Mouse (Mus musculus) ES-E14 (cell line): ENCODE results near the gene Pm20d1. TPM values are rescaled to one million over a fixed set of nuclear protein-coding genes. Genes with fewer than 3 reads are reported as not detected.

ENCODE experiments used
- DNase-seq: peaks from one replicate; pipeline ENCODE4 v3.0.0-alpha.2; 2013; ENCODE audit warnings: low read depth, low spot score
- H3K27ac ChIP-seq: 2 replicates; pipeline ENCODE4 v1.5.1; 2012; ENCODE audit warnings: low read depth, mild to moderate bottlenecking, low read length, moderate library complexity, mixed read lengths; ENCODE audit not compliant: poor library complexity, insufficient read depth, severe bottlenecking
- H3K36me3 ChIP-seq: 2 replicates; pipeline ENCODE4 v1.6.1; 2012; ENCODE audit warnings: mild to moderate bottlenecking, low read length, moderate library complexity, mixed read lengths; ENCODE audit not compliant: control insufficient read depth, poor library complexity, insufficient read depth, severe bottlenecking
- H3K4me1 ChIP-seq, 2 experiments: fragments of 150-350 bp in 1 of 2; sonication (generic) in 1 of 2; 2 replicates each; pipeline ENCODE4 v1.6.1; 2012; ENCODE audit warnings: low read length in 2 of 2, mild to moderate bottlenecking in 1 of 2, mixed read lengths in 1 of 2; ENCODE audit not compliant: control insufficient read depth in 2 of 2, insufficient read depth in 2 of 2, poor library complexity in 1 of 2
- H3K4me3 ChIP-seq, 2 experiments: fragments of 150-350 bp in 1 of 2; sonication (generic) in 1 of 2; 2 replicates each; pipeline ENCODE4 v1.5.1; 2012; ENCODE audit warnings: low read length in 2 of 2, low read depth in 1 of 2, mild to moderate bottlenecking in 1 of 2, mixed read lengths in 1 of 2; ENCODE audit not compliant: insufficient read depth in 1 of 2, poor library complexity in 1 of 2, severe bottlenecking in 1 of 2
- H3K9ac ChIP-seq: 2 replicates; pipeline ENCODE4 v1.6.1; 2012; ENCODE audit warnings: low read depth, mild to moderate bottlenecking, low read length, mixed read lengths; ENCODE audit not compliant: poor library complexity, insufficient read depth, severe bottlenecking
- H3K9me3 ChIP-seq: fragments of 150-350 bp; sonication (generic); 2 replicates; pipeline ENCODE4 v1.6.1; 2012; ENCODE audit warnings: low read depth, mild to moderate bottlenecking, low read length; ENCODE audit not compliant: control insufficient read depth, insufficient read depth
- CHD2 ChIP-seq: IDR thresholded peaks from 2 replicates; pipeline ENCODE4 v1.6.1; 2014; ENCODE audit warnings: mild to moderate bottlenecking, low read depth, low read length, inconsistent platforms
- HCFC1 ChIP-seq: IDR thresholded peaks from 2 replicates; pipeline ENCODE4 v1.6.1; 2012; ENCODE audit warnings: low read length, inconsistent platforms, borderline replicate concordance; ENCODE audit not compliant: insufficient read depth
- MAFK ChIP-seq: IDR thresholded peaks from 2 replicates; pipeline ENCODE4 v1.6.1; 2014; ENCODE audit warnings: mild to moderate bottlenecking, low read depth, low read length, inconsistent platforms; ENCODE audit not compliant: insufficient read depth
- ZC3H11A ChIP-seq: IDR thresholded peaks from 2 replicates; pipeline ENCODE4 v1.6.1; 2012; ENCODE audit warnings: low read depth, mild to moderate bottlenecking, inconsistent platforms, low read length, borderline replicate concordance
- ZNF384 ChIP-seq: IDR thresholded peaks from 2 replicates; pipeline ENCODE4 v1.6.1; 2012; ENCODE audit warnings: low read depth, low read length, inconsistent platforms
- in situ Hi-C, 2 experiments: fragments of 600-800 bp; cut with MboI; formaldehyde crosslinking; loops; one replicate each; pipeline ENCODE4 v1.15.1; 2025; ENCODE audit warnings: low sequenced_read_pairs in 2 of 2, inconsistent platforms in 1 of 2; ENCODE audit not compliant: unreplicated experiment in 2 of 2
- total RNA-seq: library from RNA; depleted of rRNA; stranded (reverse); fragments of 300-350 nt; gene quantifications from 2 replicates; pipeline ENCODE4 v1.2.3, GENCODE M21; 2012

The Pm20d1 gene
- total RNA-seq, 1 experiment, result 2.0 TPM

DNA sequence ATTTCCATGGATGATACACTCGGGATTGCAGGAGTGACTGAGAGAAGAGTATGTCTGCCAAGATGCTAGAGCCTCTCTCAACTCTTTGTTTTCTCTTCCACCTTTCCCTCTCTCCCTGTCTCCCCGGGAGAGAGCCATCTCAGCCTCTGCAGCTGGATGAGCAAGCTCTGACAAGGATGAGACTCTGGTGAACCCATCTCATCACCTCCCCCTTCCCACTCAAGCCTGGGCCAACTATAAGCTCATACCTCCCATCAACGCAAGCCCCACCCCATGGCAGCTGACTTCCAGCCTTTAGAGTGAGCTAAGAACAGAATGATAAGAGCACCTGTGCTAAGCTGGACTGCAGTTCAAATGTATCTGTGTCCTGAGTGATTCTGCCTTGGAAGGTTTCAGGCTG is 27.9 kb upstream of the Pm20d1 start:
- Histone ChIP-seq H3K4me1 (peaks cover 0 to 3% of the 10 kb centered on the region in 2 experiments; a peak in 1 of 4 replicates), H3K9me3 (no peaks in the 10 kb centered on the region), H3K4me3 (no peak overlapping the region), H3K9ac (no peak overlapping the region), H3K36me3 (no peaks in the 10 kb centered on the region), H3K27ac (no peak overlapping the region)
- in situ Hi-C loops, result no loop called here
- DNase-seq, result no peak
- no peak for TF ChIP-seq ZC3H11A

- H3K27ac ChIP-seq, result no peak overlapping the region
- in situ Hi-C loops, result no loop called here
- H3K9ac ChIP-seq, result no peak overlapping the region
- H3K9me3 ChIP-seq, result no peaks in the 10 kb centered on the region
- no peaks in the 10 kb centered on the region for H3K4me1 ChIP-seq
- no peak overlapping the region for H3K4me3 ChIP-seq
- DNase-seq, result no peak
- H3K36me3 ChIP-seq, result no peaks in the 10 kb centered on the region
- no peak for TF ChIP-seq ZC3H11A
- no peak for TF ChIP-seq ZNF384
- no peak for TF ChIP-seq HCFC1
- no peak for TF ChIP-seq MAFK
- TF ChIP-seq CHD2, result no peak
Observed at GRCm38 (mm10) chr1:131770656-131771055, 26.5 kb upstream of the Pm20d1 start.

- no peak for DNase-seq
- Histone ChIP-seq H3K4me1 (no peaks in the 10 kb centered on the region), H3K36me3 (no peaks in the 10 kb centered on the region), H3K9me3 (no peaks in the 10 kb centered on the region), H3K27ac (no peak overlapping the region), H3K4me3 (no peak overlapping the region), H3K9ac (no peak overlapping the region)
- TF ChIP-seq CHD2 (no peak), MAFK (no peak), ZNF384 (no peak), HCFC1 (no peak), ZC3H11A (no peak)
- in situ Hi-C loops, result no loop called here
Observed at GRCm38 (mm10) chr1:131771440-131771839, 25.7 kb upstream of the Pm20d1 start.

DNA sequence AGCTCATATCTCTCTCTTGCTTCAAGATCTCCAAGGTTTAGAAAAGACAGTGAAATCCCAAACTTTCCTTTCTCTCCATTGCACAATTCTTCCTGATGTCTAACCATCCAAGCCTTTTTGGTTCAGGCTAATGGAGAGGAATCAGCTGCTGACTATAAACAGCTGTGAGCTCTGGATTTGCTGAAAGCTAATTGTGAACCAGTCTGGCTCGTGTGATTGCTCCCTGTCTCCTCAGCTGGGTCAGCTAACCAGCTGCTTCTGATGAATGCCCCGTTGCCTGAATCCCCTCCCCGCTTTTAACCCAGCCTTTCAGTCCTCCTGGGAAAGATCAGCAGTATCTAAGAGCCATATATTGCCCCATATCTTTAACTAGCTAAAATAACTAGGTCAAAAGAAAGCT is 2.6 kb upstream of the Pm20d1 start:
- H3K9ac ChIP-seq, result no peak overlapping the region
- H3K9me3 ChIP-seq, result no peaks in the 10 kb centered on the region
- TF ChIP-seq ZNF384, result no peak
- TF ChIP-seq MAFK, result no peak
- no peak for TF ChIP-seq ZC3H11A
- no peak for TF ChIP-seq HCFC1
- no peak for TF ChIP-seq CHD2
- no peaks in the 10 kb centered on the region for H3K36me3 ChIP-seq
- H3K4me1 ChIP-seq, result peaks cover 0 to 3% of the 10 kb centered on the region in 2 experiments; a peak in 1 of 4 replicates
- in situ Hi-C loops, result no loop called here
- no peak for DNase-seq
- H3K27ac ChIP-seq, result no peak overlapping the region
- no peak overlapping the region for H3K4me3 ChIP-seq

GRCm38 (mm10) chr1:131795171-131795570 is 2.0 kb upstream of the Pm20d1 start:
- Histone ChIP-seq H3K4me1 (peaks cover 0 to 7% of the 10 kb centered on the region in 2 experiments; a peak in 1 of 4 replicates), H3K9me3 (no peaks in the 10 kb centered on the region), H3K27ac (no peak overlapping the region), H3K9ac (no peak overlapping the region), H3K4me3 (no peak overlapping the region), H3K36me3 (no peaks in the 10 kb centered on the region)
- TF ChIP-seq MAFK (no peak), ZC3H11A (no peak), CHD2 (no peak), ZNF384 (no peak), HCFC1 (no peak)
- DNase-seq, result no peak
- in situ Hi-C loops, result no loop called here
